Mouse (Mus musculus) erythroid progenitor cell, adult 5-6 weeks (primary cell): Measurements from ENCODE around the gene Dock2. TPM values are rescaled to one million over a fixed set of nuclear protein-coding genes. Genes with fewer than 3 reads are reported as not detected.

Source experiments
- ATAC-seq: replicated peaks from 2 replicates; pipeline ENCODE4 v1.8.0; 2016; ENCODE audit warnings: moderate number of reproducible peaks, mild to moderate bottlenecking, moderate TSS enrichment, inconsistent platforms; ENCODE audit not compliant: poor library complexity, low FRiP score, severe bottlenecking
- total RNA-seq, 2 experiments: library from RNA; stranded (forward) in 1 of 2; stranded (reverse) in 1 of 2; fragments of 150-400 nt in 1 of 2; fragments of 186-747, 209-891 nt in 1 of 2; gene quantifications; 2 replicates each; pipeline versions ENCODE4 v1.2.3 to v1.2.4; 2015 to 2017; ENCODE audit warnings: low replicate concordance in 2 of 2

Dock2 gene
- total RNA-seq, 2 experiments from 2014 or later = 14.6 to 25.2 TPM

GRCm38 (mm10) chr11:34544631-34545030 lies 239.1 kb downstream of the Dock2 start:
- ATAC-seq = peak; percentile 52

GRCm38 (mm10) chr11:34532131-34532530 lies 251.6 kb downstream of the Dock2 start:
- ATAC-seq = no peak

- no peak for ATAC-seq
Observed at GRCm38 (mm10) chr11:34530971-34531370, 252.7 kb downstream of the Dock2 start.

- no peak for ATAC-seq
Observed at GRCm38 (mm10) chr11:34528006-34528405, 255.7 kb downstream of the Dock2 start.

GRCm38 (mm10) chr11:34527238-34527637 lies 256.5 kb downstream of the Dock2 start:
- ATAC-seq = no peak

- no peak for ATAC-seq
Observed at GRCm38 (mm10) chr11:34525096-34525891, 258.4 kb downstream of the Dock2 start.

- ATAC-seq = no peak
Observed at GRCm38 (mm10) chr11:34524586-34524985, 259.1 kb downstream of the Dock2 start.

- ATAC-seq = no peak
Observed at GRCm38 (mm10) chr11:34518566-34518965, 265.1 kb downstream of the Dock2 start.

GRCm38 (mm10) chr11:34516971-34517370 lies 266.7 kb downstream of the Dock2 start:
- no peak for ATAC-seq

GRCm38 (mm10) chr11:34515301-34515700 lies 268.4 kb downstream of the Dock2 start:
- ATAC-seq = no peak

- no peak for ATAC-seq
Observed at GRCm38 (mm10) chr11:34506390-34506789, 277.3 kb downstream of the Dock2 start.

GRCm38 (mm10) chr11:34499663-34500062 lies 284.0 kb downstream of the Dock2 start:
- ATAC-seq = no peak

- no peak for ATAC-seq
Observed at GRCm38 (mm10) chr11:34494682-34495081, 289.0 kb downstream of the Dock2 start.

- no peak for ATAC-seq
Observed at GRCm38 (mm10) chr11:34492986-34493385, 290.7 kb downstream of the Dock2 start.

- no peak for ATAC-seq
Observed at GRCm38 (mm10) chr11:34492223-34492622, 291.5 kb downstream of the Dock2 start.

- ATAC-seq = no peak
Observed at GRCm38 (mm10) chr11:34489548-34489947, 294.1 kb downstream of the Dock2 start.

GRCm38 (mm10) chr11:34479301-34479700 lies 304.4 kb downstream of the Dock2 start:
- ATAC-seq = no peak

GRCm38 (mm10) chr11:34469792-34470191 lies 313.9 kb downstream of the Dock2 start:
- no peak for ATAC-seq

GRCm38 (mm10) chr11:34468571-34468970 lies 315.1 kb downstream of the Dock2 start:
- ATAC-seq = no peak

- no peak for ATAC-seq
Observed at GRCm38 (mm10) chr11:34467056-34467455, 316.6 kb downstream of the Dock2 start.

- no peak for ATAC-seq
Observed at GRCm38 (mm10) chr11:34449944-34450343, 333.7 kb downstream of the Dock2 start.

GRCm38 (mm10) chr11:34447891-34448290 lies 335.8 kb downstream of the Dock2 start:
- no peak for ATAC-seq
